Mouse (Mus musculus) kidney, embryonic 15.5 days (tissue): ENCODE data around the gene Cdkl2. TPM values are rescaled to one million over a fixed set of nuclear protein-coding genes. Genes with fewer than 3 reads are reported as not detected.

Experiments
- ATAC-seq: fragments of 200-750 bp; cut with Nextera tagmentation; replicated peaks from 2 replicates; pipeline ENCODE4 v1.8.0; 2017; ENCODE audit warnings: moderate TSS enrichment; ENCODE audit not compliant: low FRiP score
- H3K27ac ChIP-seq: fragments of 300-500 bp; sonication (generic); 2 replicates; pipeline ENCODE4 v1.5.1; 2015; ENCODE audit warnings: mild to moderate bottlenecking, inconsistent platforms
- H3K27me3 ChIP-seq: fragments of 300-500 bp; sonication (generic); 2 replicates; pipeline ENCODE4 v1.6.1; 2015; ENCODE audit warnings: inconsistent platforms
- H3K36me3 ChIP-seq: fragments of 300-500 bp; sonication (generic); 2 replicates; pipeline ENCODE4 v1.6.1; 2015; ENCODE audit warnings: inconsistent platforms
- H3K4me1 ChIP-seq: fragments of 300-500 bp; sonication (generic); 2 replicates; pipeline ENCODE4 v1.6.1; 2015; ENCODE audit warnings: inconsistent platforms
- H3K4me2 ChIP-seq: fragments of 300-500 bp; sonication (generic); 2 replicates; pipeline ENCODE4 v1.6.1; 2015; ENCODE audit warnings: moderate library complexity, mild to moderate bottlenecking, inconsistent platforms
- H3K4me3 ChIP-seq: fragments of 300-500 bp; sonication (generic); replicated peaks from 2 replicates; pipeline ENCODE4 v1.5.1; 2015; ENCODE audit warnings: mild to moderate bottlenecking, inconsistent platforms
- H3K9ac ChIP-seq: fragments of 300-500 bp; sonication (generic); 2 replicates; pipeline ENCODE4 v1.6.1; 2015; ENCODE audit warnings: mild to moderate bottlenecking, inconsistent platforms
- H3K9me3 ChIP-seq: fragments of 300-500 bp; sonication (generic); replicated peaks from 2 replicates; pipeline ENCODE4 v1.6.1; 2016; ENCODE audit warnings: inconsistent platforms
- WGBS: fragments of 180-500 bp; shearing (Covaris S2); methylation state at CpG from one replicate; pipeline ENCODE4 v1.1.7; 2015; ENCODE audit warnings: mixed read lengths; 5-methylcytosine and 5-hydroxymethylcytosine counted together
- polyA plus RNA-seq: library from polyadenylated mRNA; unstranded; fragments of >200 nt; fragmentation: Nextera tagmentation; extraction: Ambion mirVana; gene quantifications from 2 replicates; pipeline ENCODE4 v1.2.1, GENCODE M21; 2015

Gene Cdkl2
- 1.1 and 1.8 TPM in 2 replicates for polyA plus RNA-seq

- peaks cover 4% of the 10 kb centered on the region; the same call in 1 of the 2 replicates for H3K4me1 ChIP-seq
- H3K27me3 ChIP-seq: peaks cover 9% of the 10 kb centered on the region
- no peaks in the 10 kb centered on the region for H3K36me3 ChIP-seq
- peak within 1 kb of the TSS; percentile 42 for H3K9ac ChIP-seq
- peak within 1 kb of the TSS; percentile 79 for H3K4me3 ChIP-seq
- no peaks in the 10 kb centered on the region for H3K9me3 ChIP-seq
- WGBS: 76% methylated on average over 4 of the region's 4 CpGs
- peak within 1 kb of the TSS; percentile 82 for H3K4me2 ChIP-seq
- no peak for ATAC-seq
- 0 out of 2 replicates have a peak within 1 kb of the TSS, but pooled peaks have one; percentile 32 for H3K27ac ChIP-seq
Observed at GRCm38 (mm10) chr5:92043783-92044182, at the start of gene Cdkl2. Gene Cdkl2, minus strand, starts transcription at chr5:92043883.

DNA sequence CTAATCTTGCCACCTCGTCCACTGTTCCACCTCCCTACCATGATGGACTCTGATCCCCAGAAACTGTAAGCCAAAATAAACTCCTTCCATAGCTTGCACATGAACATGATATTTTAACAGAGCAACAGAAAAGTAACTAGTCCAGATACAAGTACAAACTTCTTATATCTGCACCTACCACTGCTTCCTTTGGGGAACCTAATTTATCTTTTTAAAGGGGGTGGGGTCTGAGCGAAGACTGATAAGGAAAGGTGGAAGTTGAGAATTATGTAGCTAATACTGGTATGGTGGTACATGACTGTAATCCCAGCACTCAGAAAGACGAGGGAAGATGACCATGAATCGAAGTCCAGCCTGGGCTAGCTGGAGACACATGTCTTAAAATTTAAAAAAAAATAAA lies 43.8 kb upstream of the Cdkl2 start:
- Histone ChIP-seq H3K4me2 (no peak overlapping the region), H3K4me1 (0 out of 2 replicates have a peak, but pooled peaks cover 5% of the 10 kb centered on the region), H3K9me3 (no peaks in the 10 kb centered on the region), H3K4me3 (no peak overlapping the region), H3K27me3 (no peaks in the 10 kb centered on the region), H3K9ac (no peak overlapping the region), H3K36me3 (no peaks in the 10 kb centered on the region), H3K27ac (no peak overlapping the region)
- 91% methylated on average over 4 of the region's 4 CpGs for WGBS
- ATAC-seq: no peak

GRCm38 (mm10) chr5:92085821-92086550 lies 42.3 kb upstream of the Cdkl2 start:
- H3K4me2 ChIP-seq: no peak overlapping the region
- H3K27ac ChIP-seq: no peak overlapping the region
- ATAC-seq: no peak
- H3K36me3 ChIP-seq: no peaks in the 10 kb centered on the region
- 82% methylated on average over 7 of the region's 7 CpGs for WGBS
- no peak overlapping the region for H3K4me3 ChIP-seq
- H3K27me3 ChIP-seq: no peaks in the 10 kb centered on the region
- no peak overlapping the region for H3K9ac ChIP-seq
- no peaks in the 10 kb centered on the region for H3K9me3 ChIP-seq
- H3K4me1 ChIP-seq: peaks cover 17% of the 10 kb centered on the region

- H3K9me3 ChIP-seq: no peaks in the 10 kb centered on the region
Observed at GRCm38 (mm10) chr5:92085246-92085645, 41.6 kb upstream of the Cdkl2 start.

DNA sequence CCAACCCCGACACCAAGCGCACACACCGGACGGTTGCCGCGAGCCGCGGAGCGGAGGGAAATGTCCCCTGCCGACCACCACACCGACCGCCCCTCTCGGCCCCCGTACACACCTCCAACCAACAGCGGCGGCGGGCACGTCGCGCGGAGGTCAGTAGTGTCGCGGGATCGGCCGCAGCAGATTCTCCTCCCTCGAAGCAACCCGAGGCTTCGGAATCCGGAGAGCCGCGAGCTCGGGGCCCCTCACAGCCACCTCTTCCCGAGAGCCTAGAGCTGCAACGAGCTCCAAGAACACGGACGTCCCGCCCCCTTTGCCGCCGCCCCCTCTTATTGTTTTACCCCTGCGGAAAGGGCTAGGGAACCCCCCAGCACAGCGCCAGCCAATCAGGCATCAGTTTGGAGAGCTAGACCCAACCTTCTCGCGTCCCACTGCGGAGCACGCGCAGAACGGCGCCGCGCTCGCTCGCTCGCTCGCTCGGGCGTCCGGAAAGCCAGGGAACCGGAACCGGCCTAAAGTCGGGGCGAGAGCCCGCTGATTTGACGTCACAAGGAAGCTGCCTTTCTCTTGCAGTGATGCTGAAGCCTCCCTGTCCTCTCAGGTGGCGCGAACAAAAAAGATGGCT lies 39.8 kb upstream of the Cdkl2 start, which contains the start of gene G3bp2:
Gene G3bp2 (minus strand): TSS at position 303 of the 622 bp plus-strand sequence.
- H3K4me3 ChIP-seq: peak within 1 kb of the TSS; percentile 88
- ATAC-seq: peak; percentile 99
- WGBS: under 1% methylated on average over 65 of the region's 65 CpGs
- H3K27me3 ChIP-seq: no peaks in the 10 kb centered on the region
- peak within 1 kb of the TSS; percentile 70 for H3K4me2 ChIP-seq
- peak within 1 kb of the TSS; percentile 98 for H3K9ac ChIP-seq
- no peaks in the 10 kb centered on the region for H3K9me3 ChIP-seq
- no peaks in the 10 kb centered on the region for H3K36me3 ChIP-seq
- peak within 1 kb of the TSS; percentile 99 for H3K27ac ChIP-seq
- peaks cover 32% of the 10 kb centered on the region for H3K4me1 ChIP-seq

More at GRCm38 (mm10) chr5:92085246-92085645, 41.6 kb upstream of the Cdkl2 start:
- WGBS: 65% methylated on average over 4 of the region's 4 CpGs
- H3K4me3 ChIP-seq: no peak overlapping the region
- peaks cover 23% of the 10 kb centered on the region for H3K4me1 ChIP-seq
- no peaks in the 10 kb centered on the region for H3K36me3 ChIP-seq
- H3K27ac ChIP-seq: no peak overlapping the region
- H3K4me2 ChIP-seq: no peak overlapping the region
- no peaks in the 10 kb centered on the region for H3K27me3 ChIP-seq
- no peak overlapping the region for H3K9ac ChIP-seq
- no peak for ATAC-seq

GRCm38 (mm10) chr5:92082821-92083401 lies 39.2 kb upstream of the Cdkl2 start:
- H3K36me3 ChIP-seq: no peaks in the 10 kb centered on the region
- H3K9ac ChIP-seq: peak overlapping the region; percentile 98
- peak overlapping the region; percentile 99 for H3K27ac ChIP-seq
- H3K4me1 ChIP-seq: peaks cover 32% of the 10 kb centered on the region
- peak overlapping the region; percentile 70 for H3K4me2 ChIP-seq
- ATAC-seq: peak; percentile 67
- no peaks in the 10 kb centered on the region for H3K9me3 ChIP-seq
- H3K4me3 ChIP-seq: peak overlapping the region; percentile 88
- WGBS: under 1% methylated on average over 55 of the region's 55 CpGs
- no peaks in the 10 kb centered on the region for H3K27me3 ChIP-seq

DNA sequence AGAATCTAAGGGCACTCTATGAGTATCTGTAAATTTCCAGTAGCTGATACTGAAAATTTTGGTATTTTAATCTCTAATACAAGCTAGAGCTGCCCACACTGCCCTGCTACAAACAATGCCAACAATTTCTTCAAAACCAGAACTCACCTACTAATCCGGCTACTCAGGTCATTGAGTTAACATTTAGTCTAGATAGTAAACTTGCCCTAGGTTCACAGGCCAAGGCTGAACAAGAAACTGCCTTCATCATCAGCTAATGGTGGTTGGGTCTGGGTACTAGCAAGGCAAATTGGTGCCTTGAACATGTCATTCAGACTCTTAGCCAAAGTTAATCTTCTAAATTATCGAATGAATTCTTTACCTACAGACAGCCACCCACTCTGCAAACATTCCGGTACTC lies 37.6 kb upstream of the Cdkl2 start:
- Histone ChIP-seq H3K4me2 (peak overlapping the region; percentile 70), H3K9ac (no peak overlapping the region), H3K27ac (no peak overlapping the region), H3K36me3 (no peaks in the 10 kb centered on the region), H3K9me3 (no peaks in the 10 kb centered on the region), H3K27me3 (no peaks in the 10 kb centered on the region), H3K4me1 (peaks cover 32% of the 10 kb centered on the region), H3K4me3 (peak overlapping the region; percentile 88)
- ATAC-seq: no peak
- 72% methylated on average over 3 of the region's 3 CpGs for WGBS

- Histone ChIP-seq H3K4me3 (no peak overlapping the region), H3K4me1 (peaks cover 32% of the 10 kb centered on the region), H3K4me2 (no peak overlapping the region), H3K27me3 (no peaks in the 10 kb centered on the region), H3K9ac (no peak overlapping the region), H3K9me3 (no peaks in the 10 kb centered on the region), H3K27ac (no peak overlapping the region), H3K36me3 (no peaks in the 10 kb centered on the region)
- WGBS: 62% methylated on average over 1 of the region's 1 CpGs
- no peak for ATAC-seq
Observed at GRCm38 (mm10) chr5:92080400-92080799, 36.7 kb upstream of the Cdkl2 start.

GRCm38 (mm10) chr5:92079304-92079703 lies 35.6 kb upstream of the Cdkl2 start:
- no peak overlapping the region for H3K4me3 ChIP-seq
- no peak overlapping the region for H3K27ac ChIP-seq
- H3K9me3 ChIP-seq: no peaks in the 10 kb centered on the region
- 69% methylated on average over 1 of the region's 1 CpGs for WGBS
- H3K4me2 ChIP-seq: no peak overlapping the region
- no peaks in the 10 kb centered on the region for H3K36me3 ChIP-seq
- no peak for ATAC-seq
- H3K4me1 ChIP-seq: peaks cover 31% of the 10 kb centered on the region
- no peaks in the 10 kb centered on the region for H3K27me3 ChIP-seq
- no peak overlapping the region for H3K9ac ChIP-seq

GRCm38 (mm10) chr5:92078751-92079150 lies 35.1 kb upstream of the Cdkl2 start:
- Histone ChIP-seq H3K4me2 (no peak overlapping the region), H3K27ac (no peak overlapping the region), H3K36me3 (no peaks in the 10 kb centered on the region), H3K9ac (no peak overlapping the region), H3K9me3 (no peaks in the 10 kb centered on the region), H3K4me3 (no peak overlapping the region), H3K4me1 (peaks cover 27% of the 10 kb centered on the region), H3K27me3 (no peaks in the 10 kb centered on the region)
- no peak for ATAC-seq

- no peak for ATAC-seq
- WGBS: 94% methylated on average over 1 of the region's 1 CpGs
- H3K9ac ChIP-seq: no peak overlapping the region
- no peak overlapping the region for H3K4me2 ChIP-seq
- no peak overlapping the region for H3K4me3 ChIP-seq
- no peak overlapping the region for H3K27ac ChIP-seq
- no peaks in the 10 kb centered on the region for H3K9me3 ChIP-seq
- H3K36me3 ChIP-seq: peaks cover 13% of the 10 kb centered on the region
- H3K4me1 ChIP-seq: peaks cover 17% of the 10 kb centered on the region
- H3K27me3 ChIP-seq: no peaks in the 10 kb centered on the region
Observed at GRCm38 (mm10) chr5:92076273-92076672, 32.6 kb upstream of the Cdkl2 start.

- Histone ChIP-seq H3K9me3 (no peaks in the 10 kb centered on the region), H3K4me3 (no peak overlapping the region), H3K9ac (no peak overlapping the region), H3K4me2 (no peak overlapping the region), H3K27me3 (no peaks in the 10 kb centered on the region), H3K27ac (no peak overlapping the region), H3K36me3 (peaks cover 27% of the 10 kb centered on the region), H3K4me1 (0 out of 2 replicates have a peak, but pooled peaks cover 4% of the 10 kb centered on the region)
- ATAC-seq: no peak
- WGBS: 90% methylated on average over 14 of the region's 14 CpGs
Observed at GRCm38 (mm10) chr5:92074061-92074460, 30.4 kb upstream of the Cdkl2 start.
